Mouse (Mus musculus) R1 (cell line): ENCODE measurements at regions not wholly inside any gene's neighbourhood (a gene's known extent, or its start where the extent isn't known, plus 50 kb on each side); places are given as distances from the start of the nearest gene placed in this dataset.
A peak's percentile ranks its signal among the peaks of the same experiment; 100 is the strongest.

Experiments used
- DNase-seq: peaks from one replicate; pipeline ENCODE4 v3.0.0-alpha.2; 2018; ENCODE audit warnings: low read depth, low spot score

DNA sequence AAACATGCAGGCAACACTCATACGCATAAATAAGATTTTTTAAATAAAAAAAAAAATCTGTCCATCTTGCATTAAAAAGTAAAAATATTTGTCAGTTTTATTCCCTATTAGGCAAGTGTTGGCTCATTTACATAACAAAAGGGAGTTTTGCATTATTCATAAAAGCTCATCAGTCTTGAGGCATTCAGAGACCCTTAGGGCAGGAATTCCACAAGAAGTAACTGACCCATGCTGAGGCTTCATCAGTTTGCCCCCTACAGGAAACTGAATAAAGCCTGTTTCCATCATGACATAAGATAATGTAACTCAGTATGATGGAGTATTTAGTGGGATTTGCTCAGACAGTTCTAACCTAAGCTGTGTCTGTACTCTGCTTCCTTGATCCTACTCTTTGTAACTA is 81.2 kb upstream of the Mms22l start:
- no peak for DNase-seq

DNA sequence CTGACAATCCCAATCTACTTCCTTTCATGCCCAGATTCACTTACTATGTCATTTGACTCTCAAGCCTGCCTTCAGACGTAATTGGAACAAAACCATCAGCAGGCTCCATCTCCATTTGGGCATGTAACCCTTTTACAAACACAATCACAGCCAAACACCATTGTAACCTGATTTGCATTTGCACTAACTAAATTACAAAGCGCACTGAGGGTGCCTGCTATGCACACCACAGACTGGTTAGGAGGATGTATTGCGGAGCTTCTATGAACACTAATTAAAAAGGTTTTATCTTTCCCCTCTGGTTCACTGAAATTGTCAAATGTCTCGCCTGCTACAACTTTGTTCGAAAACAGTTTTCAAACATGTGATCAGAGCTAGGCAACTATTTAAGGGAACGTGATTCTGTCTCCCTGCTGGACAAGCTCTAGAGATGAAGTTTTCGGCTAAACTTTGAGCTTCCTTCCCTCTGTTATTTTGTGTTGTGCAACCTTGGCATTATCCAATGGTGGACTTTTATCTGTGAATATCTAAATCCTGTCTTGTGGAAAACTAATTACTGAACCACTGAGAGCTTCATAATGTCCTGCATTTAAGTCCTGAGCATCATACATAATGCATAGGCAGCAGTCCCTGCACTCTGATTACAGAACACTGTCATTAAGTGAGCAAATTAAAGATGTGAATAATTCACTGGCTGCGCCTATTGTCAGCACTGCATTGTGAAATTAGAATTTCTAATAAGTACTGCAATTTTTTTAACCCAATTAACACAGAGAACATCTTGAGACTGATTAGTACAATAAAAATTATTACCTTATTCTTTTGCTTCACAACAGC is 66.9 kb upstream of the Mms22l start:
- no peak for DNase-seq

DNA sequence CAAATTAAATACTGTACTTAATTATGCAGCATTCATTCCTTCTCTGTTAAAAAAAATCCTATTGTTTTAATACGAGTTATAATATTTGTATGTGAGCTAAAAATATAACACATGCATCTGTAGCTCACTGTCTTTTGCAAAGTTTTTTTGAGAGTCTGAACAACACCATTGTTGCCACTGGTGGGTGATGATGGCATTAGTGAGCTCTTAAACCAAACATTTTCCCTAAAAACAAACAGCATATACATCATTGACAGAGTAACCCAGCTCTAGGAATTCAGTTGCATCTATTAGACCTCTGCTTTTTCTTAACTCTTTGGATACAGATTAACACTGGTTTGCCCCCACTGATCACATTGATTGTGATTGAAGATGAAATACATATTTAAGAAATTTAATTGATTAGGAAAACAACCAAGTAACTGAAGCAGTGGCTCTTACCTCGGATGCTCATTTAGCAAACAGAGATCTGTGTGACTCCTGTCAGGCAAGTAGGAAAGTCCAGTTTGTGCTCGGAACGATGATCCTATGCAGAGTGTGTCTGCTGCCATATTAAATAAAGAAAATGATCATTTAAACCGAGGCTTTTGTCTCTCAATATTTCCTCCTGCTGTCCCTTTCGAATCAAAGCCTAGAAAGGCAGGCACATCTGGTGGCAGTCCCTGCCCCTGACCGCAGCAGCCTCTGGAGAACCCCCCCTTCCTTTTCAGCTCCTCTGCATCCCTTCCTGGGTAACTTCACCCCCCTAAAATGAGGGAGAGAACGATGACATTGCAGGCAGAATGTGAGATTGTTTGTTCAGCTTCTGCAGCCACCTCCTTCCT is 66.1 kb upstream of the Mms22l start:
- no peak for DNase-seq

DNA sequence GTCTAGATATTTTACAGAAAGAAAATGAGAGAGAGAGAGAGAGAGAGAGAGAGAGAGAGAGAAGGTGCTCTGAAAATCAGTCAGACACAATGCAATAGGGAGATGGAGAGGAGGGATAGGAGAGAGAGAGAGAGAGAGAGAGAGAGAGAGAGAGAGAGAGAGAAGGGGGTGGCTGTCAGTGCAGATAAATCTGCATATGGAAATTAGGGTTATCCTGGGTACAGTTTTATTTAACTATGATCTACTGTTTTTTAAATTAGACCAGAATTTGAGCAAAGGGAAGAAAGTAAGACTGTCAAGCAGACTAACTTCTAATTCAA is 65.5 kb upstream of the Mms22l start:
- no peak for DNase-seq

DNA sequence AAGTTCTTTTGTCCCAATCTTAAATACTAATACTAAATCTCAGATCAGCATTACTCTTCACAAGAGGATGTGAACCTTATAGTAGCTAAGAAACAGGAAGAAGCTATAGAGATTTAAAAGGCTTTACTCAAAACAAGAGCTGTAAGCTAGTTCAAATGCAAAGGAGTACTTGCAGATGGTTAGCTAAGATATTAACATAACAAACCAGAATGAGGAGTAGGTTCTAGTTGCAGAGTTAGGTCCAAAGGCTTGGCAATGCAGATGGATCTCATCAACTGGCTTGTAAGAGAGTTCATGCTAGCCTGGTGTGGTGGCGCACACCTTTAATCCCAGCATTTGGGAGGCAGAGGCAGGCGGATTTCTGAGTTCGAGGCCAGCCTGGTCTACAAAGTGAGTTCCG is 59.0 kb upstream of the Mms22l start:
- DNase-seq: peak; percentile 96
